Mouse (Mus musculus) embryonic facial prominence, embryonic 11.5 days (tissue): ENCODE measurements around the gene Anxa3. TPM values are rescaled to one million over a fixed set of nuclear protein-coding genes. Genes with fewer than 3 reads are reported as not detected.

Experiments used
- ATAC-seq: fragments of 200-750 bp; cut with Nextera tagmentation; replicated peaks from 2 replicates; pipeline ENCODE4 v1.8.0; 2017; ENCODE audit warnings: low read depth; ENCODE audit not compliant: insufficient number of reproducible peaks, low FRiP score, low TSS enrichment
- DNase-seq: peaks from one replicate; pipeline ENCODE4 v3.0.0-alpha.2; 2015; ENCODE audit warnings: low spot score
- H3K27ac ChIP-seq: fragments of 300-500 bp; sonication (generic); replicated peaks from 2 replicates; pipeline ENCODE4 v1.5.1; 2014; ENCODE audit warnings: mild to moderate bottlenecking, low read depth, low read length, control low read depth
- H3K27me3 ChIP-seq: fragments of 300-500 bp; sonication (generic); 2 replicates; pipeline ENCODE4 v1.6.1; 2014; ENCODE audit warnings: mild to moderate bottlenecking, low read length, moderate library complexity, mixed read lengths; ENCODE audit not compliant: control insufficient read depth, insufficient read depth
- H3K36me3 ChIP-seq: fragments of 300-500 bp; sonication (generic); replicated peaks from 2 replicates; pipeline ENCODE4 v1.6.1; 2014; ENCODE audit warnings: low read depth, mild to moderate bottlenecking, low read length, moderate library complexity, mixed read lengths; ENCODE audit not compliant: control insufficient read depth, insufficient read depth
- H3K4me1 ChIP-seq: fragments of 300-500 bp; sonication (generic); 2 replicates; pipeline ENCODE4 v1.6.1; 2014; ENCODE audit warnings: low read length, mixed read lengths; ENCODE audit not compliant: control insufficient read depth, insufficient read depth
- H3K4me2 ChIP-seq: fragments of 300-500 bp; sonication (generic); 2 replicates; pipeline ENCODE4 v1.6.1; 2014; ENCODE audit warnings: low read depth, mild to moderate bottlenecking, control low read depth, low read length, moderate library complexity
- H3K4me3 ChIP-seq: fragments of 300-500 bp; sonication (generic); 2 replicates; pipeline ENCODE4 v1.5.1; 2014; ENCODE audit warnings: low read depth, low read length, control low read depth
- H3K9ac ChIP-seq: fragments of 300-500 bp; sonication (generic); replicated peaks from 2 replicates; pipeline ENCODE4 v1.6.1; 2014; ENCODE audit warnings: mild to moderate bottlenecking, control low read depth, low read length
- H3K9me3 ChIP-seq: fragments of 300-500 bp; sonication (generic); replicated peaks from 2 replicates; pipeline ENCODE4 v1.6.1; 2016; ENCODE audit warnings: mild to moderate bottlenecking, low read length, inconsistent platforms, mixed read lengths; ENCODE audit not compliant: control insufficient read depth
- WGBS: fragments of 180-500 bp; shearing (Covaris S2); extraction: QIAGEN DNeasy Blood & Tissue Kit; methylation state at CpG from one replicate; pipeline ENCODE4 v1.1.7; 2014; 5-methylcytosine and 5-hydroxymethylcytosine counted together
- polyA plus RNA-seq: library from polyadenylated mRNA; unstranded; fragments of >200 nt; fragmentation: Nextera tagmentation; extraction: Ambion mirVana; gene quantifications from 2 replicates; pipeline ENCODE4 v1.2.1, GENCODE M21; 2014

Anxa3 gene
- polyA plus RNA-seq, 1 experiment from 2014 or later = 34.2 TPM

- WGBS = 66% methylated on average over 9 of the region's 9 CpGs
- H3K27ac ChIP-seq = no peak overlapping the region
- H3K9ac ChIP-seq = no peak overlapping the region
- no peaks in the 10 kb centered on the region for H3K36me3 ChIP-seq
- no peaks in the 10 kb centered on the region for H3K9me3 ChIP-seq
- DNase-seq (no peak), ATAC-seq (no peak)
- H3K4me3 ChIP-seq = no peak overlapping the region
- no peaks in the 10 kb centered on the region for H3K27me3 ChIP-seq
- no peaks in the 10 kb centered on the region for H3K4me1 ChIP-seq
- no peak overlapping the region for H3K4me2 ChIP-seq
Observed at GRCm38 (mm10) chr5:96792422-96792821, 717 bp upstream of the Anxa3 start.

DNA sequence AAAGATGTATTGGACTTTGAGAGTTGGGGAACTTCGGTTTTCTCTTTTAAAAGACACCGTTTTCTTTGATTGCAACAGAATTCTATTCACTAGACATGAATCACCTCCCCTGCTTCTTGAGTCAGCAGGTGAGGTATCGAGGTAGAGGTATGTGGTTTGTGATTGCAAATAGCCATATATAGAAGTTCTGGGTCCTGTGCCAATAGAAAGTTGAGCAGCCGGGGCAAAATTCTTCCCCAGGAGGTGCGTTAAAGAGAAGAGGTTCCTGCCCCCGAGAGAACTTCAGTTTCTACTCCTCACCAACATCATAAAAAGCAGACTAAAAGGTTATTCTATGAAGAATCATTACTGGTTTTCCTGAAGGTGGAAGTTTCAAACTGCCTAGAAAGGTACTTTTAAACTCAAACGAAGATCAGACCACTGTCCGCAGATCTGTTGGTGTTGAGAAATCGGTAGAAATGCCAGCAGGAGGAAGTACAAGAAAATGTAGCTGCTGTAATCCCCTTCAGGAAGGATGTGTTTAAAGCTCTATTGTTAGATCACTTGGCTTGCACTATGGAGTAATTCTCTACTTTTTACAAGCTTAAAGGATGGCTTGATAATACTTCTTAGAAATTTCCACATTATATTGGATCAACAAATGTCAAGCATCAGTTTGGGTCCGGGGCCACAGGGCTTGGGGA, 955 bp downstream of the Anxa3 start:
- Histone ChIP-seq H3K4me2 (no peak overlapping the region), H3K9ac (no peak overlapping the region), H3K36me3 (no peaks in the 10 kb centered on the region), H3K4me1 (no peaks in the 10 kb centered on the region), H3K4me3 (no peak overlapping the region; the same call in 1 of the 2 replicates), H3K27me3 (no peaks in the 10 kb centered on the region), H3K9me3 (no peaks in the 10 kb centered on the region), H3K27ac (no peak overlapping the region)
- ATAC-seq (no peak), DNase-seq (no peak)
- WGBS = 57% methylated on average over 10 of the region's 10 CpGs

DNA sequence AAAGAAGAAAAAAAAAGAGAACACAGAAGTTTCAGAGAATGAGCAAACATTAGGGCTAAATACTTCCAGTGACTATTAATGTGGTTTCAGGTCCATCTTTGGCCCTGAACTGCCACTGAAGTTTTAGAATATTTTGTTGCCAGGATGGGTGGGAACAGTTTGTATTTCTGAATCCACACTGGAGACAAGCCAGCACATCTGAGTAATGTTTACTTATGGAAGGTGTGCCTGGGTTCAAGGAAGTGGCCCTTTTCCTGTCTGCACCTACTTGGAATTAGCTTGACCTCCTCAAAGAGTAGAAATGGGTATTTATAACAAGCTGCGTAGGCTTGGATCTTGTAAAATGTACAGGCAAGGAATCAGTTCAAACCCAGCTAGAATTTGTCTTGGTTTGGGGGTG, 2.6 kb downstream of the Anxa3 start:
- Histone ChIP-seq H3K4me1 (no peaks in the 10 kb centered on the region), H3K27ac (no peak overlapping the region), H3K36me3 (no peaks in the 10 kb centered on the region), H3K27me3 (no peaks in the 10 kb centered on the region), H3K9ac (no peak overlapping the region), H3K4me2 (no peak overlapping the region), H3K9me3 (no peaks in the 10 kb centered on the region), H3K4me3 (no peak overlapping the region)
- DNase-seq (no peak), ATAC-seq (no peak)
- WGBS = 69% methylated on average over 1 of the region's 1 CpGs

GRCm38 (mm10) chr5:96797465-96797864, 4.3 kb downstream of the Anxa3 start:
- WGBS = 91% methylated on average over 6 of the region's 6 CpGs
- Histone ChIP-seq H3K4me1 (no peaks in the 10 kb centered on the region), H3K9me3 (no peaks in the 10 kb centered on the region), H3K4me3 (no peak overlapping the region), H3K4me2 (no peak overlapping the region), H3K27me3 (no peaks in the 10 kb centered on the region), H3K27ac (no peak overlapping the region), H3K9ac (no peak overlapping the region), H3K36me3 (no peaks in the 10 kb centered on the region)
- DNase-seq (no peak), ATAC-seq (no peak)

GRCm38 (mm10) chr5:96799165-96799564, 6.0 kb downstream of the Anxa3 start:
- ATAC-seq = no peak
- no peak overlapping the region for H3K27ac ChIP-seq
- no peak for DNase-seq
- no peaks in the 10 kb centered on the region for H3K36me3 ChIP-seq
- H3K27me3 ChIP-seq = no peaks in the 10 kb centered on the region
- H3K9me3 ChIP-seq = no peaks in the 10 kb centered on the region
- H3K4me2 ChIP-seq = no peak overlapping the region
- H3K9ac ChIP-seq = no peak overlapping the region
- no peak overlapping the region for H3K4me3 ChIP-seq
- 90% methylated on average over 9 of the region's 9 CpGs for WGBS
- no peaks in the 10 kb centered on the region for H3K4me1 ChIP-seq

- Histone ChIP-seq H3K27ac (no peak overlapping the region), H3K4me3 (no peak overlapping the region), H3K9me3 (no peaks in the 10 kb centered on the region), H3K9ac (no peak overlapping the region), H3K4me1 (no peaks in the 10 kb centered on the region; the same call in 1 of the 2 replicates), H3K4me2 (no peak overlapping the region), H3K36me3 (no peaks in the 10 kb centered on the region), H3K27me3 (no peaks in the 10 kb centered on the region)
- WGBS = 90% methylated on average over 9 of the region's 9 CpGs
- DNase-seq (no peak), ATAC-seq (no peak)
Observed at GRCm38 (mm10) chr5:96799969-96800368, 6.8 kb downstream of the Anxa3 start.

DNA sequence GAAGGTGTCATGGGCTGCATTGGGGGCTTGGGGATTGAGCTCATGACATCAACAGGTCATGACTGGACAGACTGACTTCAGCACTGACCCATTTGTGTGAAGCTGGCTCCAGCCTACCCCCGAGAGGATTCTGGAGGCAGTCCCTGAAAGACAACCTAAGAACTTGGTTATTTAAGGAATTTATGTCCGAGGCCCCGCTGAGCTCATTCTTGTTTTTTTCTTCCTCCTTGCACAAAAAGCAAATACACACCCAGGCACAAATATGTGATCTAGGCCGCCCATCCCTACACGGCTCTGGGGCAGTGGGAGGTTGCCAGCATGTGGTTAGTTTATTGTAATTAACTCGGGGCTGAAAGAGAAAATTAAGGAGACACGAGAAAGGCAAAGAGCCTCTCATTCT, 9.0 kb downstream of the Anxa3 start:
- ATAC-seq (no peak), DNase-seq (no peak)
- Histone ChIP-seq H3K4me2 (no peak overlapping the region), H3K9me3 (no peaks in the 10 kb centered on the region), H3K9ac (no peak overlapping the region), H3K36me3 (no peaks in the 10 kb centered on the region), H3K4me1 (no peaks in the 10 kb centered on the region; the same call in 1 of the 2 replicates), H3K4me3 (no peak overlapping the region), H3K27ac (no peak overlapping the region), H3K27me3 (no peaks in the 10 kb centered on the region)
- 23% methylated on average over 7 of the region's 7 CpGs for WGBS

- H3K9ac ChIP-seq = no peak overlapping the region
- no peak overlapping the region for H3K4me3 ChIP-seq
- no peak for DNase-seq
- no peaks in the 10 kb centered on the region; the same call in 1 of the 2 replicates for H3K4me1 ChIP-seq
- H3K4me2 ChIP-seq = no peak overlapping the region
- H3K27me3 ChIP-seq = no peaks in the 10 kb centered on the region
- no peaks in the 10 kb centered on the region for H3K36me3 ChIP-seq
- ATAC-seq = no peak
- H3K9me3 ChIP-seq = no peaks in the 10 kb centered on the region
- WGBS = 52% methylated on average over 3 of the region's 3 CpGs
- no peak overlapping the region for H3K27ac ChIP-seq
Observed at GRCm38 (mm10) chr5:96803091-96803490, 10.0 kb downstream of the Anxa3 start.
